Mouse (Mus musculus) cerebral cortex, adult 2 months (tissue): ENCODE data around the gene Aftph.

Experiments
- WGBS: fragments of 180-500 bp; shearing (Covaris S2); methylation state at CpG from one replicate; pipeline ENCODE4 v1.1.7; 2018; 5-methylcytosine and 5-hydroxymethylcytosine counted together

Aftph gene

GRCm38 (mm10) chr11:20646142-20646541, 95.2 kb downstream of the Aftph start:
- WGBS: 64% methylated on average over 6 of the region's 6 CpGs

- 87% methylated on average over 3 of the region's 3 CpGs for WGBS
Observed at GRCm38 (mm10) chr11:20645521-20645920, 95.9 kb downstream of the Aftph start.

GRCm38 (mm10) chr11:20644872-20645271, 96.5 kb downstream of the Aftph start:
- WGBS: 63% methylated on average over 6 of the region's 6 CpGs

GRCm38 (mm10) chr11:20644166-20644565, 97.2 kb downstream of the Aftph start:
- WGBS: 83% methylated on average over 1 of the region's 1 CpGs

- 93% methylated on average over 5 of the region's 5 CpGs for WGBS
Observed at GRCm38 (mm10) chr11:20643161-20643560, 98.2 kb downstream of the Aftph start.

- 93% methylated on average over 5 of the region's 5 CpGs for WGBS
Observed at GRCm38 (mm10) chr11:20642321-20642720, 99.1 kb downstream of the Aftph start.

- 40% methylated on average over 11 of the region's 11 CpGs for WGBS
Observed at GRCm38 (mm10) chr11:20639918-20640447, 101.4 kb downstream of the Aftph start.

- 29% methylated on average over 3 of the region's 3 CpGs for WGBS
Observed at GRCm38 (mm10) chr11:20638841-20639240, 102.5 kb downstream of the Aftph start.

GRCm38 (mm10) chr11:20636114-20636513, 105.3 kb downstream of the Aftph start:
- WGBS: 90% methylated on average over 4 of the region's 4 CpGs

GRCm38 (mm10) chr11:20635646-20636045, 105.7 kb downstream of the Aftph start:
- WGBS: 50% methylated on average over 6 of the region's 6 CpGs
